Mouse (Mus musculus): ENCODE measurements around the gene Cdc42bpa.

Gene Cdc42bpa

GRCm38 (mm10) chr1:179959721-179960542 is at the start of gene Cdc42bpa:
Cdc42bpa (plus strand) TSS chr1:179960472.
- DNase-seq = peak; percentile 66

- DNase-seq = no peak
Observed at GRCm38 (mm10) chr1:179913471-179913870, 46.8 kb upstream of the Cdc42bpa start.

- no peak for DNase-seq
Observed at GRCm38 (mm10) chr1:179917036-179917435, 43.2 kb upstream of the Cdc42bpa start.

- DNase-seq = no peak
Observed at GRCm38 (mm10) chr1:179917481-179917880, 42.8 kb upstream of the Cdc42bpa start.

- no peak for DNase-seq
Observed at GRCm38 (mm10) chr1:179919656-179920436, 40.4 kb upstream of the Cdc42bpa start.

GRCm38 (mm10) chr1:179923661-179924405 is 36.4 kb upstream of the Cdc42bpa start:
- DNase-seq = peak; percentile 16

GRCm38 (mm10) chr1:179926240-179926639 is 34.0 kb upstream of the Cdc42bpa start:
- DNase-seq = no peak

GRCm38 (mm10) chr1:179927102-179927501 is 33.2 kb upstream of the Cdc42bpa start:
- no peak for DNase-seq

GRCm38 (mm10) chr1:179928822-179929221 is 31.4 kb upstream of the Cdc42bpa start:
- DNase-seq = no peak

- no peak for DNase-seq
Observed at GRCm38 (mm10) chr1:179931247-179931646, 29.0 kb upstream of the Cdc42bpa start.

GRCm38 (mm10) chr1:179934064-179934463 is 26.2 kb upstream of the Cdc42bpa start:
- no peak for DNase-seq

- DNase-seq = peak; percentile 55
Observed at GRCm38 (mm10) chr1:179940071-179940786, 20.0 kb upstream of the Cdc42bpa start.

- no peak for DNase-seq
Observed at GRCm38 (mm10) chr1:179940787-179941352, 19.4 kb upstream of the Cdc42bpa start.

- DNase-seq = no peak
Observed at GRCm38 (mm10) chr1:179945017-179945416, 15.3 kb upstream of the Cdc42bpa start.

GRCm38 (mm10) chr1:179946616-179947015 is 13.7 kb upstream of the Cdc42bpa start:
- DNase-seq = no peak

GRCm38 (mm10) chr1:179947653-179948052 is 12.6 kb upstream of the Cdc42bpa start:
- DNase-seq = no peak

- DNase-seq = no peak
Observed at GRCm38 (mm10) chr1:179951597-179951996, 8.7 kb upstream of the Cdc42bpa start.

- DNase-seq = no peak
Observed at GRCm38 (mm10) chr1:179953251-179953650, 7.0 kb upstream of the Cdc42bpa start.

GRCm38 (mm10) chr1:179957431-179957830 is 2.8 kb upstream of the Cdc42bpa start:
- no peak for DNase-seq

GRCm38 (mm10) chr1:179958871-179959720 is 1.2 kb upstream of the Cdc42bpa start:
- peak; percentile 45 for DNase-seq

- no peak for DNase-seq
Observed at GRCm38 (mm10) chr1:179960543-179960876, 238 bp downstream of the Cdc42bpa start.

Data from right cerebral cortex, adult 18-20 months (tissue).